Mouse (Mus musculus): ENCODE measurements at regions not wholly inside any gene's neighbourhood (a gene's known extent, or its start where the extent isn't known, plus 50 kb on each side); places are given as distances from the start of the nearest gene placed in this dataset.

DNA sequence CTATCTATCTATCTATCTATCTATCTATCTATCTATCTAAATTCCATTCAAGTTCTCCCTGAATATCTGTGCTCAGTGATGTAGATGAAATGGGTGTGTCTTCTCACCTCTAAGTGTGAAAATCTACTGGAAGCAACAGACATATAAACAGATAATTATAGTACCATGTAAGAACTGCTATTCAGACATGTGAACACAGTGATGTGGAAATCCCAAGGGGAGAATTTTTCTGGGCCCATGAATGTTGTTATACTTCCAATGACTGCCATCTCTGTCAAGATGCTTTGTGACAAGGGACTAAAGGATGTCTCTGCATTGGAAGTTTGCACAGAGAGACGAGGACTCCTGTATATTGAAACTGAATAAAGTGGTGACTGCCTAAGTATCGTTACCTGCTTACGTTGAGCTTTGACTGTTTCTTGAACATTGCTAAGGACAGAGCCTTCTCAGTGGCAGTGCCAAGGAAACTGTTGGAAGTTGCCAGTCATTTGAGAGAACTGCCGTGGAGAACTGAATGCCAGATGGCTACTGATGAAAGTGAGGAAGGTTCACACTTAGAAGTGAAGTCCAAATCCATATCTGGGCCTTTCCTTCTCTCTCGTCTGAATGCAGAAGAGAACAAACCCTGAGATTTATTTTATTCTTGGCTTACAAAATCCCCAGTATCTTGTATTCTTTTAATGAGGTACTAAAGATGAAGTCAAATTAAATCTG, 175.0 kb upstream of the Cd180 start:
- no peak overlapping the region for H3K27ac ChIP-seq (ENCODE audit: low read depth)
- H3K4me1 ChIP-seq (ENCODE audit: insufficient read depth): no peaks in the 10 kb centered on the region
- no peaks in the 10 kb centered on the region; the same call in 1 of the 2 replicates for H3K9me3 ChIP-seq (ENCODE audit: low read depth, low read length)
- H3K4me2 ChIP-seq: no peak overlapping the region
- DNase-seq (no peak), ATAC-seq (ENCODE audit: insufficient read depth) (no peak)
- H3K27me3 ChIP-seq (ENCODE audit: insufficient read depth, low read length): no peaks in the 10 kb centered on the region
- no peak overlapping the region for H3K9ac ChIP-seq
- no peaks in the 10 kb centered on the region for H3K36me3 ChIP-seq (ENCODE audit: insufficient read depth)
- WGBS: 79% methylated on average over 5 of the region's 5 CpGs
- TF ChIP-seq CTCF (IDR thresholded peaks at IDR 0.05; ENCODE audit: low read depth): no peak
- H3K4me3 ChIP-seq (ENCODE audit: low read depth, low read length): no peak overlapping the region

DNA sequence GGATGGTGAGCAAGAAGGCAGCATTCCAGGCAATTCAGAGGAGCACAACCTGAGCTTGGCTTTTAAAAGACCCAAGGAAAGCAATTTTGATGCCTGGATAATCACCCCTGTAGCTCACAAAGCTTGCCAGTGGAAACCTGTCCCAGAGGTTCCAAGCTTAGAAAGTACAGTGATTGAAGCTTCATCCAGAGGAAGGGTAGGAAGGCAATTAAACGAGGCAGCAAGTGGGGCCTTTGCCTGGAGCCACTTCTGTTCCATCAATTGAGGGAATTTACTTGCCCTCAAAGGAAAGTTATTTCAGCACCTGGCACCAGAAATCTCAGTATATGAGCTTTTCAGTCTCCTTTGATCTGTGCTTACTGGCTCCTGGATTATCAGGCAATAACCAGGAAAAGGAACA, 171.9 kb upstream of the Cd180 start:
- ATAC-seq (ENCODE audit: insufficient read depth) (no peak), DNase-seq (no peak)
- H3K4me3 ChIP-seq (ENCODE audit: low read depth, low read length): no peak overlapping the region
- TF ChIP-seq CTCF (IDR thresholded peaks at IDR 0.05; ENCODE audit: low read depth): no peak
- H3K27me3 ChIP-seq (ENCODE audit: insufficient read depth, low read length): no peaks in the 10 kb centered on the region
- H3K4me1 ChIP-seq (ENCODE audit: insufficient read depth): no peaks in the 10 kb centered on the region
- H3K36me3 ChIP-seq (ENCODE audit: insufficient read depth): no peaks in the 10 kb centered on the region
- 56% methylated on average over 1 of the region's 1 CpGs for WGBS
- no peak overlapping the region for H3K27ac ChIP-seq (ENCODE audit: low read depth)
- H3K9me3 ChIP-seq (ENCODE audit: low read depth, low read length): no peaks in the 10 kb centered on the region
- H3K9ac ChIP-seq: no peak overlapping the region
- no peak overlapping the region for H3K4me2 ChIP-seq

DNA sequence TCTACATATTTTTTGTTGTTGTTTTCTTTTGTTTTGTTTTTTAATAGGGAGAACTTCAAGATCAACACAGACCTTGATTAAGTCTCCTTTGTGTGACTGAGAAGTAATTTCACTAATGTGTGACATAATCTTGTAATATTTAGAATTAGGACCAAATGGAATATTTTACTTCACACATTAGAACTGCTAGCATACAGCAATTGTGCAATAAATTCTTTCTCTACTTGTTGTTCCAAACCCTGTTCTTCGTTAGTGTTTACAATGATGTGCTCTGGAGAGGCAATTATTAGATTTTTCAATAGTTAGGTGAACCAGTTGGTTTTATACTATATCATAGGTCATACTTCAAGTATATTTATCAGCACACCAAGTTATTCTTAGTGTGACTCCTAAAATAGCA, 171.3 kb upstream of the Cd180 start:
- Histone ChIP-seq H3K4me1 (ENCODE audit: insufficient read depth) (no peaks in the 10 kb centered on the region), H3K9me3 (ENCODE audit: low read depth, low read length) (no peaks in the 10 kb centered on the region), H3K4me2 (no peak overlapping the region), H3K9ac (no peak overlapping the region), H3K36me3 (ENCODE audit: insufficient read depth) (no peaks in the 10 kb centered on the region), H3K4me3 (ENCODE audit: low read depth, low read length) (no peak overlapping the region), H3K27ac (ENCODE audit: low read depth) (no peak overlapping the region), H3K27me3 (ENCODE audit: insufficient read depth, low read length) (no peaks in the 10 kb centered on the region)
- no peak for TF ChIP-seq CTCF (IDR thresholded peaks at IDR 0.05; ENCODE audit: low read depth)
- DNase-seq: no peak
- ATAC-seq (ENCODE audit: insufficient read depth): no peak
- whole genome bisulfite sequencing: 60% methylated on average over 1 of the region's 1 CpGs

GRCm38 (mm10) chr13:102526621-102527140, 166.7 kb upstream of the Cd180 start:
- H3K4me1 ChIP-seq (ENCODE audit: insufficient read depth): no peaks in the 10 kb centered on the region
- H3K4me3 ChIP-seq (ENCODE audit: low read depth, low read length): no peak overlapping the region
- no peak for TF ChIP-seq CTCF (IDR thresholded peaks at IDR 0.05; ENCODE audit: low read depth)
- no peaks in the 10 kb centered on the region for H3K9me3 ChIP-seq (ENCODE audit: low read depth, low read length)
- H3K36me3 ChIP-seq (ENCODE audit: insufficient read depth): no peaks in the 10 kb centered on the region
- no peak overlapping the region for H3K27ac ChIP-seq (ENCODE audit: low read depth)
- no peak for ATAC-seq (ENCODE audit: insufficient read depth)
- 71% methylated on average over 11 of the region's 11 CpGs for WGBS
- no peaks in the 10 kb centered on the region for H3K27me3 ChIP-seq (ENCODE audit: insufficient read depth, low read length)
- no peak for DNase-seq
- no peak overlapping the region for H3K4me2 ChIP-seq
- no peak overlapping the region for H3K9ac ChIP-seq

DNA sequence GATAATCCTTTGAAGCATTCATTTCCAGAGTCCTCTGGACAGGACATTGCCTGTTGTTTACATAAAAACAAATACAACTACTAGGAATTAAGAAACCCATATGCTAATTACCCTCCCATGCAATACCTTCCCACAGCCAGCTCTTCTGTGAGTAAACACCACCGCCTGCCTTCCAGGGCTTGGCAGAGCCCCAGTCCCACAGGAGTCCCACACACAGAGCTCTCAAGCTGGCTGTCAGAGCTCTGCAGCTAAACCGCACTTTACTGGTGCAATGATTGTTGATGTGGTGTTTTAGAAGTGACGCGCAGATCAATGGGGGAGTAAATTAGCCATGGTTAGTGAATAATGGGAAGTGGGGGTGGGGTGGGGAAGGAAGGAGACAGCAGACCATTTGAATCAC, 159.6 kb upstream of the Cd180 start:
- no peak overlapping the region for H3K27ac ChIP-seq (ENCODE audit: low read depth)
- H3K9me3 ChIP-seq (ENCODE audit: low read depth, low read length): no peaks in the 10 kb centered on the region
- no peaks in the 10 kb centered on the region for H3K27me3 ChIP-seq (ENCODE audit: insufficient read depth, low read length)
- no peaks in the 10 kb centered on the region for H3K36me3 ChIP-seq (ENCODE audit: insufficient read depth)
- H3K4me2 ChIP-seq: no peak overlapping the region
- WGBS: 17% methylated on average over 4 of the region's 4 CpGs
- H3K9ac ChIP-seq: no peak overlapping the region
- no peak for TF ChIP-seq CTCF (IDR thresholded peaks at IDR 0.05; ENCODE audit: low read depth)
- ATAC-seq (ENCODE audit: insufficient read depth): peak; percentile 76
- peaks cover 15% of the 10 kb centered on the region for H3K4me1 ChIP-seq (ENCODE audit: insufficient read depth)
- peak; percentile 72 for DNase-seq
- no peak overlapping the region for H3K4me3 ChIP-seq (ENCODE audit: low read depth, low read length)

- WGBS: 13% methylated on average over 19 of the region's 19 CpGs
- Histone ChIP-seq H3K9ac (0 out of 2 replicates have a peak overlapping the region, but pooled peaks have one; percentile 2), H3K4me2 (peak overlapping the region; percentile 55), H3K4me1 (ENCODE audit: insufficient read depth) (peaks cover 15% of the 10 kb centered on the region), H3K9me3 (ENCODE audit: low read depth, low read length) (no peaks in the 10 kb centered on the region), H3K36me3 (ENCODE audit: insufficient read depth) (no peaks in the 10 kb centered on the region), H3K27me3 (ENCODE audit: insufficient read depth, low read length) (no peaks in the 10 kb centered on the region), H3K27ac (ENCODE audit: low read depth) (0 out of 2 replicates have a peak overlapping the region, but pooled peaks have one; percentile 9), H3K4me3 (ENCODE audit: low read depth, low read length) (no peak overlapping the region)
- TF ChIP-seq CTCF (IDR thresholded peaks at IDR 0.05; ENCODE audit: low read depth): no peak
- DNase-seq (peak; percentile 80), ATAC-seq (ENCODE audit: insufficient read depth) (peak; percentile 72)
Observed at GRCm38 (mm10) chr13:102537424-102538242, 155.7 kb upstream of the Cd180 start.

DNA sequence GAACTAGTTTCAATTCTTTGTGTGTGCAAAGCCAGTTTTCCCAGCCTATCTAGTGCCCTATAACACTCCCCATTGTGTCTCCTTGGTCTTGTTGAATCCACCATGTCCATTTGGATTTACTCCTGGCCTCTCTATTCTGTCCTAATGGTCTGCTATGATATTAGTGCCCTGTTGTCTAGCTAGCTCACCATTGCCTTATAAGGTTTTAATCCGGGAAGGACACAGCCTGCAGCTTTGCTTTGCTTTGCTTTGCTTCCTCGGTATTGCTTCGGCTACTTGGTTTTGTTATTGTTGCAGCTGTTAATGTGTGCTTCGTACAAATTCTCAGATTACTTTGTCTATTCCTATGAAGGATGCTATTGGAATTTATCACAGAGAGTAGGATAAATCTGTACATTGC, 152.9 kb upstream of the Cd180 start:
- TF ChIP-seq CTCF (IDR thresholded peaks at IDR 0.05; ENCODE audit: low read depth): no peak
- H3K9ac ChIP-seq: no peak overlapping the region
- peaks cover 6% of the 10 kb centered on the region; the same call in 1 of the 2 replicates for H3K4me1 ChIP-seq (ENCODE audit: insufficient read depth)
- no peaks in the 10 kb centered on the region for H3K36me3 ChIP-seq (ENCODE audit: insufficient read depth)
- no peak for ATAC-seq (ENCODE audit: insufficient read depth)
- H3K4me2 ChIP-seq: no peak overlapping the region
- no peaks in the 10 kb centered on the region for H3K9me3 ChIP-seq (ENCODE audit: low read depth, low read length)
- no peaks in the 10 kb centered on the region for H3K27me3 ChIP-seq (ENCODE audit: insufficient read depth, low read length)
- WGBS: 61% methylated on average over 4 of the region's 4 CpGs
- H3K4me3 ChIP-seq (ENCODE audit: low read depth, low read length): no peak overlapping the region
- DNase-seq: no peak
- H3K27ac ChIP-seq (ENCODE audit: low read depth): no peak overlapping the region

Measured in lung, embryonic 14.5 days (tissue).